Mouse (Mus musculus) cerebellum, adult 2 months (tissue): ENCODE measurements around the gene Pjvk. TPM values are rescaled to one million over a fixed set of nuclear protein-coding genes. Genes with fewer than 3 reads are reported as not detected.

ENCODE experiments used
- DNase-seq, 2 experiments: peaks; one replicate each; pipeline ENCODE4 v3.0.0; 2021
- H3K27ac ChIP-seq: fragments of 200-500 bp; 2 replicates; pipeline ENCODE4 v1.5.1; 2012; ENCODE audit warnings: low read length, control low read depth, inconsistent platforms; ENCODE audit not compliant: insufficient read depth
- H3K27me3 ChIP-seq: fragments of 200-500 bp; 2 replicates; pipeline ENCODE4 v1.6.1; 2012; ENCODE audit warnings: inconsistent platforms, mild to moderate bottlenecking, low read length, moderate library complexity; ENCODE audit not compliant: control insufficient read depth, insufficient read depth
- H3K4me1 ChIP-seq: fragments of 200-500 bp; 2 replicates; pipeline ENCODE4 v1.6.1; 2011; ENCODE audit warnings: low read length; ENCODE audit not compliant: control insufficient read depth, insufficient read depth
- H3K4me3 ChIP-seq: fragments of 200-500 bp; replicated peaks from 2 replicates; pipeline ENCODE3; 2011; ENCODE audit warnings: mild to moderate bottlenecking, low read depth, low read length, control low read depth; ENCODE audit not compliant: insufficient read depth
- CTCF ChIP-seq: fragments of 200-500 bp; IDR thresholded peaks from 2 replicates; pipeline ENCODE4 v1.5.1; 2011; ENCODE audit warnings: low read depth, mild to moderate bottlenecking, control low read depth, low read length, moderate library complexity, borderline replicate concordance; ENCODE audit not compliant: insufficient read depth
- POLR2A ChIP-seq: fragments of 200-500 bp; IDR thresholded peaks from 2 replicates; pipeline ENCODE4 v1.6.1; 2011; ENCODE audit warnings: low read length, control low read depth, borderline replicate concordance; ENCODE audit not compliant: insufficient read depth
- WGBS: fragments of 180-500 bp; shearing (Covaris S2); methylation state at CpG from one replicate; pipeline ENCODE4 v1.1.7; 2018; 5-methylcytosine and 5-hydroxymethylcytosine counted together
- polyA plus RNA-seq: library from polyadenylated mRNA; depleted of rRNA; stranded (reverse); fragments of >200 nt; gene quantifications from 2 replicates; pipeline ENCODE4 v1.2.3, GENCODE M21; 2012

Pjvk gene
- polyA plus RNA-seq, 1 experiment: 0.20 TPM

DNA sequence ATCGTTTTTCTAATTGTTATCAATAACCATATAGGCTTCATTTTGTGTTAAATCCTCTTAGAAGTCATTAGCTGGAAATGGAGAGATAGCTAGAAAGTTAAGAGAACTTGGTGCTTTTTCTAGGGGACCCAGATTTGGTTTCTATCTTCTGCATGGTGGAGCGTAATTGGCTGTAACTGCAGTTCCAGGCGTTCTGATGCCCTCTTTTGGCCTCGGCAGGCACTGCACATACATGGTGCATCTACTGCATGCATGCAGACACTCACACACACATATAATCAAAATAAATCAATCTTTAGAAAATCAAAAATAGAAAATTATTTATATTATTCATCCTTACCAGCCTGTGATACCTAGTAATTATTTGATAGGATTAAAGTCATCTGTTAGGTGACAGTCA lies 4.8 kb downstream of the Pjvk start:
- H3K4me1 ChIP-seq: no peaks in the 10 kb centered on the region
- TF ChIP-seq CTCF: no peak
- no peak for TF ChIP-seq POLR2A
- no peak overlapping the region for H3K27ac ChIP-seq
- WGBS: 94% methylated on average over 4 of the region's 4 CpGs
- H3K27me3 ChIP-seq: no peaks in the 10 kb centered on the region
- H3K4me3 ChIP-seq: no peak overlapping the region
- DNase-seq: no peak

DNA sequence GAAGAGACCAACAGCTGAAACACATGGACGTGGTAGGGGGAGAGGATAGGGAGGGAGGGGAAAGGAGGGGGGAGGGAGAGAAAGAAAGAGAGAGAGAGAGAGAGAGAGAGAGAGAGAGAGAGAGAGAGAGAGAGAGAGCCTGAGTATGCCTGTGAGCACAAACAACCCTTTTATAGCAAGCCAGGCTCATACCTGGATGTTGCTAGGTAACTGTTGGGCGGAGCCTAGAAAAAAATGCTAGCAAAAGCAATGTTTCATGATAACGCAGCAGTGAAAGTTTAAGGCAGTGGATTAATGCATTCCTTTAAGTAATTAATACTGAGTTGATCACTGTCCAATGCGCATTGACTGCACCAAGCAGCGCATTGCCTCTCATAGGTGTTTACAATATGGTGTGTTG lies 6.4 kb downstream of the Pjvk start:
- Histone ChIP-seq H3K4me3 (no peak overlapping the region), H3K27me3 (no peaks in the 10 kb centered on the region), H3K4me1 (no peaks in the 10 kb centered on the region), H3K27ac (no peak overlapping the region)
- DNase-seq: no peak
- TF ChIP-seq CTCF: no peak
- TF ChIP-seq POLR2A: no peak
- WGBS: 81% methylated on average over 5 of the region's 5 CpGs

DNA sequence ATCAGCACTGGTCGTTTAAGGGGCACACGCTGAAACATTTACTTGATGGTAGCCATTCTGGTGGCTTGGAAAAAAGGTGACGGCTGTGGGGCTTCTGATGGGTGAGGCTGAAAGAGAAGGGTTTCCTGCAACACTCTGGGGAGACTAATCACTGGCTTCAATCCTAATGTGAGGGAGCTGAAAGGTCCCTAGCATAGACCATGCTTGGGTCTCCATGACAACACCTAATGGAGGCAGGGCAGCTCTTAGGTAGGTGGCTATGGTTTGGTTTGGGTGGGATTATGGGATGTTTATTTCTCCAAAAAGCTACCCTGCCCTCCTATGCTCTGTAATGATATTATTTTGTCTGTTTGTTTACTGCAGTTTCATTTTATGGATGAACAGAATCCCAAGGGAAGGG lies 7.2 kb downstream of the Pjvk start:
- DNase-seq: no peak
- Histone ChIP-seq H3K4me3 (no peak overlapping the region), H3K27me3 (no peaks in the 10 kb centered on the region), H3K27ac (no peak overlapping the region), H3K4me1 (no peaks in the 10 kb centered on the region)
- TF ChIP-seq CTCF: no peak
- TF ChIP-seq POLR2A: no peak
- WGBS: 81% methylated on average over 3 of the region's 3 CpGs

DNA sequence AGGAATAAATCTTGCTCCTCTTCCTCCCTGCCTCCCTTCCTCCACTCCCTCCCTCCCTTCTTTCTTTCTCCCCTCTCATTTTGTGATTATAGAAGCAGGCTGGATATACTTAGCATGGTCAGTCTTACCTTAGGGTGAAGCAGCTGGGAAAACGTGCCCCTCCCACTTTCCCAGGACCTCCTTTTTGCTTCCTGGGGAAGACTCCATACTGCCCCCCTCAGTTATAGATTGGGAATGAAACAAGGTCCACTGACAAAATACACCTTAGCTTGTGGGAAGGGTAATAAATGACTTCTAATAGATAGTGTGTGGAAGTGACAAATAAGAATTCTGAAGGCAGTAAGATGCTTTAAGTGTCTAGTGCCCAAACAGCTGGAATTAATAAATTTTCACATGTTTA lies 7.7 kb downstream of the Pjvk start:
- no peak for DNase-seq

DNA sequence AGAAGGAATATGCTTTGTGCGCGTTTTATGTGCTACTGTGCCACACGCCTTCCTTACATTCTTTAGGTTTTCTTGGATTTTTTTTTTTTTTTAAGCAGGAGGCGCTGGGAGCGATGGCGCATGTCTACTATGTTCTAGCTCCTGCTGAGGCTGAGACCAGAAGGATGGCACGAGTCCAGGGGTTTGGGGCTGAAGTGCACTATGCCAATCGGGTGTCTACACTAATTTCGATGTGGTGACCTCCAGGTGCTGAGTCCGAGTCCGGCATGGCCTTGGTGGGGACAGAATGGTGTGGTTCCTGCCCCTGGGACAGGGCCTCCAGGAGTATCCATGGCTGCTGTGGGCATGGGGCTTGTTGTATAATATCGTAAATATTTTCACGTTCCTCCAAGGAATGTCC lies 10.3 kb downstream of the Pjvk start:
- no peak overlapping the region for H3K4me3 ChIP-seq
- H3K4me1 ChIP-seq: no peaks in the 10 kb centered on the region
- H3K27ac ChIP-seq: no peak overlapping the region
- no peaks in the 10 kb centered on the region for H3K27me3 ChIP-seq
- 47% methylated on average over 13 of the region's 13 CpGs for WGBS
- no peak for DNase-seq
- TF ChIP-seq POLR2A: no peak
- no peak for TF ChIP-seq CTCF

More for the DNA sequence above, 7.7 kb downstream of the Pjvk start:
- WGBS: 11% methylated on average over 1 of the region's 1 CpGs
- Histone ChIP-seq H3K27ac (no peak overlapping the region), H3K4me1 (no peaks in the 10 kb centered on the region), H3K27me3 (no peaks in the 10 kb centered on the region), H3K4me3 (no peak overlapping the region)
- no peak for TF ChIP-seq CTCF
- TF ChIP-seq POLR2A: no peak

DNA sequence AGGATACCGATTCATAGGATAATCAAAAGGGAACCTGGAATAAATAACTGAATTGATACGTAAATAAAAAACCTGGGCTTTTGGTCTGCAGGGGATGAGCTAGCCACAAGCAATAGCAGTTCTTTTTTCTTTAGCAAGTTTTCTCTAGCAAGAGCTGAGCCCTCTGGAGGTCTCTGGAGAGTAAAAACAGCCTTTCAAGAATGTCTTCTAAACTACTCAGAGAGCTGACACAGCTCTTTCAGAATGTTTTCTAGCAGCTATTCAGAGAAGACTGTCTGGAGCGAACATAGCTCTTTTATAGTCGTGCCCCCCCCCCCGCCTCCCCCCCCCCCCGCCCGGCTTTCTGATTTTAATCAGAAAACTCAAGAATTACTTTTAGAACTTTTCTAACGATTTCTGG lies 11.1 kb downstream of the Pjvk start:
- Histone ChIP-seq H3K27me3 (no peaks in the 10 kb centered on the region), H3K4me3 (no peak overlapping the region), H3K4me1 (no peaks in the 10 kb centered on the region), H3K27ac (no peak overlapping the region)
- no peak for DNase-seq
- 52% methylated on average over 8 of the region's 8 CpGs for WGBS
- TF ChIP-seq CTCF: no peak
- TF ChIP-seq POLR2A: no peak

DNA sequence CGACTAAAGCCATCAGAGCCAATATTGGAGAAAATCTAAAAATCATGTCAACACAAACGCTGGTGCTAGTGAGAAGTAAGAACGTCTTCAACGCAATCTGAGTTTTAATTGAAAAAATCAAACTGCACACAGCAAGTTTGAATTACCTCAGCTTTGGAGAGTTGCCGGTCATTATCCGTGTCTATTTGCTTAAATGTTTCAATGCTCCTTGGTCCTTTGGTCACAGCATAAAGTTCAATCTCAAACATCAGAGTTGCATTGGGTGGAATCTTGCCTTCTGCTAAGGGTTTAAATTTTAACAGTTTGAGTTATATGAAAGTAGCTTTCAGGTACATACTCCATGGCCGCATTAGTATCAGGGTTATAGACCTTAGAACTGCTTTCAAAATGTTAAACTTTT lies 17.3 kb downstream of the Pjvk start:
- H3K27ac ChIP-seq: no peak overlapping the region
- WGBS: 97% methylated on average over 7 of the region's 7 CpGs
- no peak for DNase-seq
- H3K4me1 ChIP-seq: no peaks in the 10 kb centered on the region
- no peaks in the 10 kb centered on the region for H3K27me3 ChIP-seq
- H3K4me3 ChIP-seq: no peak overlapping the region
- TF ChIP-seq POLR2A: no peak
- TF ChIP-seq CTCF: no peak

DNA sequence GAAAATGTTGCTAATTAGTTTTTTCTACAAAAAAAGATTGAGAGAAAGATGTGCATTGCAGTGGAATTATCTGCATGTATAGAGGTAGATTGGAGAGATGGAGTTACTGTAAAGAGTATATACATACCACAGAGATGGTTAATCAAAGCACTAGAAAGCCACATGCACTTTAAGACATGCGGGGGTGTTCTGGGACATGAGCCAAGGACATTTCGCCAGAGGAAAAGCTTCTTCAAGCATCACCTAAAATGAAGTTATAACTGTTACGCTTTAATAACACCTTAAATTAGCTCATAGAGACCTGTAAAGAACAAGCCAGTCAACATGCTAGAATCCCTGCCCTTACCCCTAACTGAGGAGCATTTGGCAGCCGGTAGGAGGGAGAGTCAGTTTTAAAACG lies 18.9 kb downstream of the Pjvk start:
- Histone ChIP-seq H3K27ac (no peak overlapping the region), H3K4me1 (no peaks in the 10 kb centered on the region), H3K4me3 (no peak overlapping the region), H3K27me3 (no peaks in the 10 kb centered on the region)
- no peak for DNase-seq
- WGBS: 42% methylated on average over 5 of the region's 5 CpGs
- TF ChIP-seq POLR2A (no peak), CTCF (no peak)
